Mouse (Mus musculus) stomach, embryonic 16.5 days (tissue): ENCODE results near the gene Ncoa6. TPM values are rescaled to one million over a fixed set of nuclear protein-coding genes. Genes with fewer than 3 reads are reported as not detected.

Experiments used
- ATAC-seq: fragments of 200-750 bp; cut with Nextera tagmentation; 2 replicates; pipeline ENCODE4 v1.8.0; 2017; ENCODE audit warnings: moderate number of reproducible peaks, moderate TSS enrichment; ENCODE audit not compliant: insufficient read depth, low FRiP score
- H3K27ac ChIP-seq: fragments of 300-500 bp; sonication (generic); 2 replicates; pipeline ENCODE4 v1.5.1; 2014; ENCODE audit warnings: low read length
- H3K27me3 ChIP-seq: fragments of 300-500 bp; sonication (generic); 2 replicates; pipeline ENCODE4 v1.6.1; 2014; ENCODE audit warnings: low read length, control low read depth, mixed read lengths; ENCODE audit not compliant: control insufficient read depth, insufficient read depth
- H3K36me3 ChIP-seq: fragments of 300-500 bp; sonication (generic); 2 replicates; pipeline ENCODE4 v1.6.1; 2014; ENCODE audit warnings: low read length; ENCODE audit not compliant: control insufficient read depth, insufficient read depth
- H3K4me1 ChIP-seq: fragments of 300-500 bp; sonication (generic); 2 replicates; pipeline ENCODE4 v1.6.1; 2014; ENCODE audit warnings: low read length, control low read depth, mixed read lengths; ENCODE audit not compliant: control insufficient read depth, insufficient read depth
- H3K4me2 ChIP-seq: fragments of 300-500 bp; sonication (generic); 2 replicates; pipeline ENCODE4 v1.6.1; 2014; ENCODE audit warnings: low read depth, low read length, mixed read lengths
- H3K4me3 ChIP-seq: fragments of 300-500 bp; sonication (generic); replicated peaks from 2 replicates; pipeline ENCODE4 v1.5.1; 2014; ENCODE audit warnings: mild to moderate bottlenecking, low read length
- H3K9ac ChIP-seq: fragments of 300-500 bp; sonication (generic); 2 replicates; pipeline ENCODE4 v1.6.1; 2014; ENCODE audit warnings: low read length
- H3K9me3 ChIP-seq: fragments of 300-500 bp; sonication (generic); replicated peaks from 2 replicates; pipeline ENCODE4 v1.6.1; 2016; ENCODE audit warnings: low read length, control low read depth; ENCODE audit not compliant: control insufficient read depth
- WGBS: fragments of 180-500 bp; shearing (Covaris S2); extraction: QIAGEN DNeasy Blood & Tissue Kit; methylation state at CpG from one replicate; pipeline ENCODE4 v1.1.7; 2014; 5-methylcytosine and 5-hydroxymethylcytosine counted together
- polyA plus RNA-seq: library from polyadenylated mRNA; unstranded; fragments of >200 nt; fragmentation: Nextera tagmentation; extraction: Ambion mirVana; gene quantifications from 2 replicates; pipeline ENCODE4 v1.2.1, GENCODE M21; 2015

The Ncoa6 gene
- polyA plus RNA-seq, 1 experiment from 2014 or later: 13.9 TPM

GRCm38 (mm10) chr2:155505811-155506210 lies 32.1 kb upstream of the Ncoa6 start:
- WGBS: 88% methylated on average over 9 of the region's 9 CpGs
- Histone ChIP-seq H3K9ac (no peak overlapping the region), H3K36me3 (no peaks in the 10 kb centered on the region), H3K27ac (no peak overlapping the region), H3K27me3 (no peaks in the 10 kb centered on the region), H3K4me2 (no peak overlapping the region), H3K4me1 (no peaks in the 10 kb centered on the region), H3K9me3 (no peaks in the 10 kb centered on the region), H3K4me3 (no peak overlapping the region)
- ATAC-seq: no peak

- H3K36me3 ChIP-seq: no peaks in the 10 kb centered on the region
- 56% methylated on average over 13 of the region's 13 CpGs for WGBS
- no peaks in the 10 kb centered on the region for H3K27me3 ChIP-seq
- no peaks in the 10 kb centered on the region for H3K4me1 ChIP-seq
- no peak overlapping the region for H3K27ac ChIP-seq
- H3K9ac ChIP-seq: no peak overlapping the region
- ATAC-seq: no peak; the same call in 1 of the 2 replicates
- no peaks in the 10 kb centered on the region for H3K9me3 ChIP-seq
- no peak overlapping the region for H3K4me2 ChIP-seq
- H3K4me3 ChIP-seq: no peak overlapping the region
These were observed 31.0 kb upstream of the Ncoa6 start for GRCm38 (mm10) chr2:155504440-155505355.

- Histone ChIP-seq H3K9me3 (no peaks in the 10 kb centered on the region), H3K36me3 (no peaks in the 10 kb centered on the region), H3K27ac (no peak overlapping the region), H3K9ac (no peak overlapping the region), H3K4me1 (no peaks in the 10 kb centered on the region), H3K4me3 (no peak overlapping the region), H3K4me2 (no peak overlapping the region), H3K27me3 (no peaks in the 10 kb centered on the region)
- no peak for ATAC-seq
- 74% methylated on average over 7 of the region's 7 CpGs for WGBS
These were observed 28.9 kb upstream of the Ncoa6 start for GRCm38 (mm10) chr2:155502596-155502995.

- no peak overlapping the region for H3K27ac ChIP-seq
- WGBS: 88% methylated on average over 6 of the region's 6 CpGs
- H3K27me3 ChIP-seq: no peaks in the 10 kb centered on the region
- no peaks in the 10 kb centered on the region for H3K9me3 ChIP-seq
- no peak overlapping the region for H3K9ac ChIP-seq
- no peak overlapping the region for H3K4me3 ChIP-seq
- no peak overlapping the region for H3K4me2 ChIP-seq
- no peak for ATAC-seq
- H3K4me1 ChIP-seq: no peaks in the 10 kb centered on the region
- no peaks in the 10 kb centered on the region for H3K36me3 ChIP-seq
These were observed 17.3 kb upstream of the Ncoa6 start for GRCm38 (mm10) chr2:155490998-155491397.

GRCm38 (mm10) chr2:155482021-155482420 lies 8.3 kb upstream of the Ncoa6 start:
- Histone ChIP-seq H3K9me3 (no peaks in the 10 kb centered on the region), H3K4me1 (no peaks in the 10 kb centered on the region), H3K27ac (no peak overlapping the region), H3K9ac (no peak overlapping the region), H3K27me3 (no peaks in the 10 kb centered on the region), H3K4me2 (no peak overlapping the region), H3K4me3 (no peak overlapping the region), H3K36me3 (no peaks in the 10 kb centered on the region)
- ATAC-seq: no peak
- WGBS: 37% methylated on average over 3 of the region's 3 CpGs

- Histone ChIP-seq H3K9me3 (no peaks in the 10 kb centered on the region), H3K4me3 (peak overlapping the region; percentile 87)
- peak; percentile 47; the same call in 1 of the 2 replicates for ATAC-seq
These were observed 774 bp downstream of the Ncoa6 start for GRCm38 (mm10) chr2:155472671-155473569.

GRCm38 (mm10) chr2:155466861-155467260 lies 6.8 kb downstream of the Ncoa6 start:
- Histone ChIP-seq H3K4me2 (no peak overlapping the region), H3K4me1 (no peaks in the 10 kb centered on the region), H3K27ac (no peak overlapping the region), H3K27me3 (no peaks in the 10 kb centered on the region), H3K9me3 (no peaks in the 10 kb centered on the region), H3K4me3 (no peak overlapping the region), H3K9ac (no peak overlapping the region), H3K36me3 (no peaks in the 10 kb centered on the region)
- WGBS: 88% methylated on average over 1 of the region's 1 CpGs
- no peak for ATAC-seq

More at GRCm38 (mm10) chr2:155472671-155473569, 774 bp downstream of the Ncoa6 start:
- Histone ChIP-seq H3K36me3 (no peaks in the 10 kb centered on the region), H3K9ac (peak overlapping the region; percentile 99), H3K27me3 (no peaks in the 10 kb centered on the region), H3K27ac (peak overlapping the region; percentile 89), H3K4me2 (peak overlapping the region; percentile 80), H3K4me1 (peaks cover 4% of the 10 kb centered on the region; the same call in 1 of the 2 replicates)
- 0% methylated on average over 40 of the region's 71 CpGs for WGBS

GRCm38 (mm10) chr2:155453591-155453990 lies 20.1 kb downstream of the Ncoa6 start:
- H3K4me1 ChIP-seq: no peaks in the 10 kb centered on the region
- WGBS: 83% methylated on average over 7 of the region's 7 CpGs
- H3K27me3 ChIP-seq: no peaks in the 10 kb centered on the region
- no peak overlapping the region for H3K4me2 ChIP-seq
- no peaks in the 10 kb centered on the region for H3K36me3 ChIP-seq
- no peak for ATAC-seq
- H3K9ac ChIP-seq: no peak overlapping the region
- no peak overlapping the region for H3K4me3 ChIP-seq
- no peak overlapping the region for H3K27ac ChIP-seq
- H3K9me3 ChIP-seq: no peaks in the 10 kb centered on the region

- H3K27me3 ChIP-seq: no peaks in the 10 kb centered on the region
- H3K36me3 ChIP-seq: no peaks in the 10 kb centered on the region
- ATAC-seq: no peak
- no peaks in the 10 kb centered on the region for H3K4me1 ChIP-seq
- H3K27ac ChIP-seq: no peak overlapping the region
- no peak overlapping the region for H3K4me3 ChIP-seq
- 88% methylated on average over 5 of the region's 5 CpGs for WGBS
- no peak overlapping the region for H3K4me2 ChIP-seq
- H3K9ac ChIP-seq: no peak overlapping the region
- no peaks in the 10 kb centered on the region for H3K9me3 ChIP-seq
These were observed 22.4 kb downstream of the Ncoa6 start for GRCm38 (mm10) chr2:155451256-155451655.
